Mouse (Mus musculus): ENCODE results near the gene Gpr101. TPM values are rescaled to one million over a fixed set of nuclear protein-coding genes. Genes with fewer than 3 reads are reported as not detected.
A peak's percentile ranks its signal among the peaks of the same experiment; 100 is the strongest.

Gpr101 gene
- polyA plus RNA-seq (2012; rRNA removed) (0.01 and 0.03 TPM in 2 replicates), polyA plus RNA-seq (2014; fragmentation: Nextera tagmentation; extraction: Ambion mirVana) (not detected in 2 replicates)

DNA sequence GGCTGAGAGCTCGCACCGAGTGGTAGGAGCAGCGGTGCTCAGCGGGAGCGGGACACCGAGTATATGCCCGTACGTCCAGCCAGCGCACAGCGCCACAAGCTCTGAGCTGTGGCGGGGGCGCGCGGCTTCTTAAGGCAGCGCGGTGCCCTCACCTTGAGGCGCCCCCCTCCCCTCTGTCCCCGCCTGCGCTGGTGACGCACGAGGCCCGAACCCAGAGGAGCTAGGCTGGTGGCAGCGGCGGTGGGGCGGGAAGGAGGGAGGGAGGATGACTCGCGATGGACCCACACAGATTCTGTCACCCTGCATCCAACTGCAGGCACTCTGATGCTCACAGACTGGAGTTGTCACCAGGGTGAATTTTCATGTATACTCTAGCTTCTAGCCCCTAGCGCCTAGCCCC, at the start of gene Gpr101:
TSS of gene Gpr101 (minus strand) at position 124 of the 400 bp plus-strand sequence.
- no peak for TF ChIP-seq POLR2A (IDR thresholded peaks at IDR 0.05; ENCODE audit: borderline replicate concordance, extremely low read depth, insufficient read depth, insufficient read length)
- WGBS: 12% methylated on average over 23 of the region's 28 CpGs
- H3K27me3 ChIP-seq (ENCODE audit: control insufficient read depth, insufficient read depth, low read length): peaks cover 8% of the 10 kb centered on the region; the same call in 1 of the 2 replicates
- peak within 1 kb of the TSS; percentile 48 for H3K4me2 ChIP-seq (replicated peaks; ENCODE audit: low read depth, low read length, severe bottlenecking)
- H3K27ac ChIP-seq (replicated peaks; ENCODE audit: low read depth, low read length): no peak within 1 kb of the TSS
- H3K36me3 ChIP-seq (ENCODE audit: control insufficient read depth, insufficient read depth, low read length): no peaks in the 10 kb centered on the region
- H3K9me3 ChIP-seq (ENCODE audit: control insufficient read depth, low read length): no peaks in the 10 kb centered on the region
- ATAC-seq (ENCODE audit: low FRiP score, low read depth): no peak
- peak within 1 kb of the TSS; percentile 30 for H3K4me3 ChIP-seq (replicated peaks; ENCODE audit: low read length)
- no peak for DNase-seq (ENCODE audit: low spot score)
- H3K9ac ChIP-seq (ENCODE audit: low read depth, low read length, severe bottlenecking): no peak within 1 kb of the TSS
- no peaks in the 10 kb centered on the region for H3K4me1 ChIP-seq (ENCODE audit: control insufficient read depth, insufficient read depth, low read length)

DNA sequence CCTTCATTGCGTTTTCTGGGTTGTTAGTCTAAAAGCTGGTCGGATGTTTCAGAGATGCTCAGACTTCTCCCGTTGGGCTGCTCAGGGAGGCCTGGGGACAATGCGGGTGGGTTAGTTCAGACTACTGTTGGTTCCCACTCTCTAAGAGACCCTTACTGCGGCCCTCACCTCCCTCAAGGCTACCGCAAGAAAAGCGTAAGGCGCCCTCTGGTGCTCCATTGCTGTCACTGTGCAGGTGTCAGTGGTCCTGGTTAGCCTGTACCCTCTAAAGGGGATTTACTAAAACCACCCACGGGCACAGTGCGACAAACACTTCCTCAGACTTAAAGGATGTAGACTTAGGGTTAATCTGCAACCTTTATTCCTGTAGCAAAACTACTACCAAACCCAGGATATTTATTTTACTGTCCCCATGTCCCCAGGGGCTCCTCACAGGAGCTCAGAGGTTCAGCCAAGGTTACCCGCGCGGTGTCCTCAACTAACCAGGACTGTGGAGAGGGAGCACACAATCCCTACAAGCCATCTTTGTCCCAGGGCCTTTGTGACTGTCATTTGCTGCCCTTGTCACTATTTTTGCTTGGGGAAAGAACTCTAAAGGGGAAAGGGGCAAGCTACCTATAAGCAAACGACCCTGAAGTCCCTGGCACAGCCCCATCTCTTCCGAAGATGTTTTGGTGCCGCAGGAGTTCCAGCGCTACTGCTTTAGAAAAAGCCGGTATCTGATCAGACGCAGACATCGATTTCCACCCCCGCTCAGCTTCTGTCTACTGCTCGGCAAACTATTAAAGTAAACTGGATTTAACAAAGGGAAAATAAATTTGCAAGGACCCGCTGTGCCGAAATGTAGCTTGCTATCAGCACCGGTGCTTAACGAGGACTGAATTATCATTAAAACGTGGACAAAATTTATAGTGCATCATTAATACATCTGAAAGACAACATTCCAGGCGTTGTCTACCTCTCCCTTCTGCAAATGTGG, 17.8 kb upstream of the Gpr101 start:
- Histone ChIP-seq H3K9me3 (ENCODE audit: control insufficient read depth, low read length) (no peaks in the 10 kb centered on the region), H3K4me3 (replicated peaks; ENCODE audit: low read length) (no peak overlapping the region), H3K27me3 (ENCODE audit: control insufficient read depth, insufficient read depth, low read length) (no peaks in the 10 kb centered on the region), H3K27ac (replicated peaks; ENCODE audit: low read depth, low read length) (no peak overlapping the region), H3K9ac (ENCODE audit: low read depth, low read length, severe bottlenecking) (no peak overlapping the region), H3K4me1 (ENCODE audit: control insufficient read depth, insufficient read depth, low read length) (no peaks in the 10 kb centered on the region), H3K36me3 (ENCODE audit: control insufficient read depth, insufficient read depth, low read length) (no peaks in the 10 kb centered on the region), H3K4me2 (replicated peaks; ENCODE audit: low read depth, low read length, severe bottlenecking) (no peak overlapping the region; the same call in 1 of the 2 replicates)
- no peak for TF ChIP-seq POLR2A (IDR thresholded peaks at IDR 0.05; ENCODE audit: borderline replicate concordance, extremely low read depth, insufficient read depth, insufficient read length)
- ATAC-seq (ENCODE audit: low FRiP score, low read depth) (no peak), DNase-seq (ENCODE audit: low spot score) (no peak)
- WGBS: 30% methylated on average over 28 of the region's 28 CpGs

DNA sequence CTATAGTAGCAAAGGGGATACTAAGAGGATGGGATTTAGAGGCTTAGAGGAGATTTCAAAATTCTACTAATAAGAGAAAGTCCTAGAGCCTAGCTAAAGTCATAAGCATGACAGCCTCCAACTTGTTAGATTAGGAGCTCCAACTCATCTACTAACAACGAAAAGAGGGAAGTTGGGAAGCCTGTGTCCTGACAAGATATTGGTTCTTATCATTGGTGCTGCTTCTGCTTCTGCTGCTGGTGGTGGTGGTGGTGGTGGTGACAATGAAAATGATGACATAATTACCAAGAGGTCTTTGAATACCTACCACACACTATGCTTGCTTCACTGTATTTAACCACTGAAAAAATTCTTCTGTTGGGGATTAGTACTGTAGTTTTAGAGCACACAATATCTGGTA, 2.7 kb upstream of the Gpr101 start:
- Histone ChIP-seq H3K36me3 (ENCODE audit: control insufficient read depth, insufficient read depth, low read length) (no peaks in the 10 kb centered on the region), H3K4me2 (replicated peaks; ENCODE audit: low read depth, low read length, severe bottlenecking) (no peak overlapping the region), H3K9me3 (ENCODE audit: control insufficient read depth, low read length) (no peaks in the 10 kb centered on the region), H3K27me3 (ENCODE audit: control insufficient read depth, insufficient read depth, low read length) (peaks cover 8% of the 10 kb centered on the region; the same call in 1 of the 2 replicates), H3K9ac (ENCODE audit: low read depth, low read length, severe bottlenecking) (no peak overlapping the region), H3K27ac (replicated peaks; ENCODE audit: low read depth, low read length) (no peak overlapping the region), H3K4me1 (ENCODE audit: control insufficient read depth, insufficient read depth, low read length) (no peaks in the 10 kb centered on the region), H3K4me3 (replicated peaks; ENCODE audit: low read length) (no peak overlapping the region)
- WGBS: 74% methylated on average over 1 of the region's 1 CpGs
- ATAC-seq (ENCODE audit: low FRiP score, low read depth): no peak
- DNase-seq (ENCODE audit: low spot score): no peak
- no peak for TF ChIP-seq POLR2A (IDR thresholded peaks at IDR 0.05; ENCODE audit: borderline replicate concordance, extremely low read depth, insufficient read depth, insufficient read length)

Other genes with a start within 250 kb of the Gpr101 start
- 16.8 and 17.0 TPM in 2 replicates for gene Arhgef6, start 165.0 kb downstream of the Gpr101 start, polyA plus RNA-seq (2012; rRNA removed)
- gene Arhgef6, start 165.0 kb downstream of the Gpr101 start, polyA plus RNA-seq (2014; fragmentation: Nextera tagmentation; extraction: Ambion mirVana): 13.4 and 14.9 TPM in 2 replicates
- gene Rbmx, start 110.7 kb downstream of the Gpr101 start, polyA plus RNA-seq (2012; rRNA removed): 111 and 149 TPM in 2 replicates
- 127 and 141 TPM in 2 replicates for gene Rbmx, start 110.7 kb downstream of the Gpr101 start, polyA plus RNA-seq (2014; fragmentation: Nextera tagmentation; extraction: Ambion mirVana)
- not detected in 2 replicates for gene Gm364, start 94.6 kb downstream of the Gpr101 start, polyA plus RNA-seq (2012; rRNA removed)
- 0.08 TPM in 1 of 2 replicates, not detected in the other for gene Gm364, start 94.6 kb downstream of the Gpr101 start, polyA plus RNA-seq (2014; fragmentation: Nextera tagmentation; extraction: Ambion mirVana)